Mouse (Mus musculus) adrenal gland, postnatal 4 days (tissue): ENCODE measurements around the gene Naif1. TPM values are rescaled to one million over a fixed set of nuclear protein-coding genes. Genes with fewer than 3 reads are reported as not detected.

ENCODE experiments used
- DNase-seq, 2 experiments: peaks; one replicate each; pipeline ENCODE4 v3.0.0; 2021 to 2022; ENCODE audit warnings: low spot score in 2 of 2, mixed read lengths in 2 of 2
- total RNA-seq, 2 experiments: library from RNA; stranded (reverse); gene quantifications; 2 replicates each; pipeline ENCODE4 v1.2.3; 2021

Naif1 gene
- total RNA-seq, 2 experiments from 2014 or later: 4.1 to 4.2 TPM

DNA sequence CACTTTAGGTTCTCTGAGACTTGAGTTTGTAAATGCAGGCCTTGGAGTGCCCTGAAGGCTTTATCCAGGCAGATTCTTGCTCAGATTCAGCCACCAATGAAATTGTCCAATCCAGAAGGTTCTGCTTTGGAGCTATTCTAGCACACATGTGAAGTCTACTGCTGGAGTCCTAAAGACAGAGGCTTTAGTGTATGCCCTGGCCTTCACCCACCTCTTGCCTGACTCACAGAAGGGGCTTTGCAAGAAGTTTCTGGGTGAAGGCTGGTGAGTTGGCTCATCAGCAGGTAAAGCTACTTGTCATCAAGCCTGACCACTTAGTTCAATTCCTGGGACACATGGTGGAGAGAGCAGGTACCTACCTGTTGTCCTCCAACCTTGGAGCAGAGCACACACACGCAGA lies 24.1 kb upstream of the Naif1 start:
- no peak for DNase-seq

DNA sequence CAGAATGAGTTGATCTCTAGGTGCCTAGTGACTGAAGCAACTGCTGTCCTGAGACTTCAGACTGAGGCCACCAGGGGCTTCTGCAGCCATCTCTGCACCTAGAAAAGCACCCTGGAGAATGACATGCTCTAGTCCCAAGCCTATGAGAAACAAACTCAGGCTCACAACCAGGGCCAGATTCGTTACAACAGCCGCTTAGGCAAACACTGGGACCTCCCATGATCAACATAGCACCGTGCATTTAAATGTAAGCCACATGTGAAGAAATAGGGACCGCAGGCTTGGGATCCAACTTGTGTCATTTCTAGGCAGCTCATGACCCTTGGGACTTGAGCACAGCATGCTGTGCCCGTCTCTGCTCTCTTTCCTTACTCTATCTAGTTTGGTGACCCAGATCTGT lies 22.5 kb upstream of the Naif1 start:
- no peak for DNase-seq

DNA sequence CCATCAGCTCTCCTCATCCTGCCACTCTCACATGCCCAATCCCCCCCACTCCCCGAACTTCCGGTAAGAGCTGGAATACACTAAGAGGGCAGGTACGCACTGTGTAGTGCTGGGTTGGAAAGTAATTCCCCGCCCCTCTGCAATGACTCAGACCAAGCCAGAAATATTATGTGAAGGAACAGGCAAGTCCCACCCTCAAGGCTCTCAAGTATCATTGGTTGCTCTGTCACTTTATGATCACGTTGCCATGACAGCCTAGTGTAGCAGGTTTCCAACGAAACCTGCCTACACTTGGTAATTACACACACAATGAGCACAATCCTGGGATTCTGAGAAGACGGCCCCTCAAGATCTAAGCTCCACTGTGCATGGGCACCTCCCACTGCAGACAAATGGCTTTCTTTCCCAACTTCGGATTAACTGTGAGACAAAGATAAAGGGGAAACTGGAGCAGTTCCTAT lies 22.0 kb upstream of the Naif1 start:
- no peak for DNase-seq

DNA sequence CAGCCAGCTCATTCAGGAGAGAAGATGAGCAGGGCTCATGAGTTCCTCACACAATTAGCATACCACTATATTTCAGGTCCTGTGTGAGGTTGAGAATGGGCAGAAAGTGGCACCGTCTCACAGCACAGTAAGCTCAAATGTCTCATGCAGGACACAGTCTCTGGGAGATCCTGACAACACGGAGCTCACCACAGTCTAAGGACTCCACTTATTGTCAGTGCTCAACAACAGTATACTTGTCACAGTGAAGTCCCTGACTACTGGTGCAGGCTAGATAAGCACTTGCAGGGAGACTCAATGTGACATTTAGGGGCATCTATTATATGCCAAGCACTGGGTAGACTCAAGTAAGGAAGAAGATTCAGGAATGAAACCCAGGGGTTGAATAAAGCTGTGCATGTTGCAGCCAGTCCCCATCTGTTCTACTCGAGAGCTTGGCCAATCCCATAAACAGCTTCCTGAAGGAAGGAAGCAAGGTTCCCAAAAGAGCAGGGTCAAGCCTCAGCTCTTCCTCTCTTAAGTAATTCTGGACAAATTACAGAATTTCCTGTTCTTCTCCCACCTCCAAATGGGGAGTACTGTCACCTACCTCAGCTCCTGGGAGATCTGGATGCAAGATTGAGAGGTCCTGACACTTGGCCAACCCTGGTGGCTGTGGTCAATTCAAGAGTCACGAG lies 20.9 kb upstream of the Naif1 start:
- no peak for DNase-seq

DNA sequence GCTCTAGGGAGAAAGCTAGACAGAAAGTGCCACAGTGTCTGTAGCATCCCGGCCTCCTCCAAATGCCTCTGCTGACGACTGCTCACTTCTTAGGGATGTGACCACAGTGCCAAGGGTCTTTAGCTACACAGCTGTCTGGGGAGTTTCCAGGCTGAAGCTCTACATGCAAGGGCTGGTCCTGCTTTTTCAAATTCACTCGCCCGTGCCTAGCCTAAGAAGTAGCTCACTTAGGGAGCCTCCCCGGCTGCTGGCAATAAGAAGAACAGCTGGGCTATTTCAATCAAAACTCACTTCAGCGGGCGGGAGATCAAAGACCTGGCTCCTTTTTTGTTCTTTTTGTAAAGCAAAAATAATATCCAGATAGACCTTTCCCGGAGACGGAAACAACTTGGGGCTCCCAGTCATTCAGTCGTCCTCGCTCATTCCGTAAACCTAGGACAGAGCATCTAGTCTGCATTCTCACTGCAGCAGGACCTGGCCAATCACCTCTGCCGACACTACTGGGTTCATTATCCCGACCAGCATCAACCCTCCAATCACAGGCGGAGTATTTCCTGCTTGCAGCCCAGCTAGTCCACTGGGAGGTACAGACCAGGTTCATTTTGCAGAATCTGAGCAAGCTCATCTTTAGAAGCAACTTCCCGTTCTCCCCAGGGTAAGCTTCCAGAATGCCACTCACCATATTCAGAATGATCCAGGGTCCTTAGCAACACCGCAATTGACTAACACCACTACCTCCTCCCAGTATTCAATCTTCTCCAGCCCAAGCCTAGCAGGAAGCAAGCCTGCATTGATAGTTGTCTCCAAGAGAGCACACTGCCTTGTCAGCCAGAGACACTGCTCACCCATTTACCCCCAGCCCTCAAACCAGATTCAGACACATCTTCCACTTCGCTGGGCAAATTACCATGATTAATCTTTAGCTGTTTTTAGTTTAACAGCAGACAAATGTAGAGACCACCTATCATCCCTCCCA lies 19.3 kb upstream of the Naif1 start:
- peak in 1 of 2 experiments; percentile 56 for DNase-seq

DNA sequence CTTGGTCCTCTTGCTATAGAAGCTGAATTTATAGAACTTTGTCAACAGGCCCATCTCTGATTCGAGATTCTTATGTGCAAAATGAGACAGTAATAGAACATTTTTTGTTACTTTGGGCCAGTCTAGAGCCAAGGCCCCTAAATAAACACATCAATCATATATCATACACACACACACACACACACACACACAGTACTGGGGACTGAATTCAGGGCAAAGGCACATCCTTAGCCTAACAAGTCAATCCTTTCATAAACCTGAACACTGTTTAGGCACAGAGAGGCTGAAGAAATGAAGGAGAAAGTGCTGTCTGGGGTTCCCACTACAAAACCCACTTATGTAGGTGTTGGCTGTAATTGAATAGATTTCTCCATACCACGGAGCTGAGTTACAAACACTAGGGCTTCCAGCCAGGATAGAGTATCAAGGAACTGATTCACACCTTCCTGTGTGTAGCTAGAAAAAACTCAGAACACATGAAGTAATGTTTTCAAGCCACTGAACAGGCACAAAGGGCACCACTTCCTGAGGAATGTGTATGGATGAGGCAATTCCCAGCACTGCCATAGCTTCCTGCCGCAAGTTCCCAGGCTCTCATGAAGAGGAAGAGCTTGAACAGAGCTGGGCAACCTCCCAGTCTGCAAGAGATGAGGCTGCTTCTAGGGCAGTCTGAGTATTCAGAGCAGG lies 13.4 kb upstream of the Naif1 start:
- no peak for DNase-seq

DNA sequence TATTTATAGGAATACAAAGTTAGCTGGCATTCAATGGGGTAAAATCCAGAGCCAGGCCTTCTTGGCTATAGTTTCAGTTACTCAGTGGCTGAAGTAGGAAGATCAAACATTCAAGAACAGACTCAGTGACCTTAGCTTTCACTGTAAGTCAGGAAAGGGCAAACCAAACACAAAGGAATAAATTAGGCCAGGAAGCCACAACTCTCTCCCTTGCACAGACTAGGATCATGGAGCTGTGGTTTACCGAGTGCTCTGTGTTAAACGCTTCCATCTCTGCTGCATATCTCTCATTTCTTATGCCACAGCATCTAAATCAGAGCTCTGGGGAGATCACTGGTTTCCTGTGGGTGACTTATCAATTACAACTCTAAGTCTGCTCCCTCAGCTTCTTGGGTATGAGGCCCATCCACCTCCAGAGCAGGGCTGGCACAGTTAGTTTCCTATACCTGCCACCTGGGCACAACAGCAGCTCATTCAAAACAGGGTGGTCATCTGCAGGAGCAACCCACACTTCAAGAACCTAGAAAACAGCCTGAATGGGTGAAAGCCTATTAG lies 12.6 kb upstream of the Naif1 start:
- DNase-seq: no peak

DNA sequence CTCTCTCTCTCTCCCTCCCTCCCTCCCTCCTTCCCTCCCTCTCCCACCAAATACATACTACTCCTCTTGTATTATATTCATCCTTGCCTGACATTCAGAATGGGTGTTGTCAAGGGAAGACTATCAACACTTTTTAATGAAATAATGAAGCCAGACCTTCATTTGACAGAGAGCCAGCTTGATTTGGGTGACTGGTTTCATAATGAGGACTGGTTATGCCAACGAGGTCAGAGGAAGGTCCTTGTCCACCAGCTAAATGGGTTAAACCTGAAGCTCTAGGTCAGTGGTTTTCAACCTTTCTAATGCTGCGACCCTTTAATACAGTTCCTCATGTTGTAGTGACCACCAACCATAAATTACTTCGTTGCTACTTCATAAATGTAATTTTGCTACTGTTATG lies 11.5 kb upstream of the Naif1 start:
- DNase-seq: no peak

DNA sequence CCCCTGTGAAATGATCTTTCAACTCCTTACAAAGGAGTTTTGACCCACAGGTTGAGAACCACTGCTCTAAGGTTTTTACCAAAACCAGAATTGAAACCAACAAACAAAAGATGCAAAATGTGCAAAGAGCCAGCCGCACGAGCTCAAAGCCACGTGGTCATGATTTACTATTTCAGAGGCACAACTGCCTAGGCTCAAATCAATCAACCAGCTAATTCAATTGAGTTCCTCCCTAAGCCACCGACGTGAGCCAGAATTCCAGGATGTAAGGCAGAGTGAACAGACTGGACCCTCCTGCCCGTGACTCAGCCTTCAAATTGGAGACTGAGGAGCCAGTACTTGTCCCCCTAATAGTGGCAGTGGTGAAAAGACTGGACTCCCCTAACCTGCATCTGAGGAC lies 11.1 kb upstream of the Naif1 start:
- no peak for DNase-seq

DNA sequence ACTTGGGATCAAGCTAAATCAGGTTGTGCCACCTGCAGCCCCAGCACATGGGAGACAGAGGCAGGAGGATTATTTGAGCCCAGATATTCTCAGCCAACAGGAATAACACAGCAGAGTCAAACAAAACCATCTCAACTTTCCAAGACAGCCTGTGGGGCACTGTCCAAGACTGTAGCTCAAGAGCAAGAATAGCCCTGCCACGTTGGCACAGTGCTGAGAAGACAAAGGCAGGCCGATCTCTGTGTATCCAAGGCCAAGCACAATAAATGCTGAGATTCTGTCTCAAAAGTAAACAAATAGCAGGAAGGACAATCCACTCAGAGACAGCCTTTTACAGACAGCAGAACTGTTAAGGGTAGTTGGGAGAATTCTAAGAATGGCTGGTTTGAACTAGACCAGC lies 10.1 kb upstream of the Naif1 start:
- no peak for DNase-seq

DNA sequence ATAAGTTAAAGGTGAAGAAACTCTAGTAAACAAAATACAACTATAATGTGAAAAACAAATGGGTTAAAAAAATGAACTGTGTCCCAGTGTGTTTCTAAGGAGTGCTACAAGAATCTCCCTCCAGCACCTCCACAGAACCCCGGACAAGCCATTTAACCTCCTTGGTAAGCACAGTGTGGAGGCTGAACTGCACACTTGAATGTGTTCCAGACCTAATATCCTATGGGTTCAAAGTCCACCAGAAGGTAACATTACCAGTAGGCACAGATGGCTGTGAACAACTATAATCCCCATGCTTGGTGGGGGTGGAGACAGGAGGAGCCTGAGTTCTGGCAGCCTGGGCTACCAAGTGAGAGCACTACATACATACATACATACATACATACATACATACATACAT lies 9.6 kb upstream of the Naif1 start:
- no peak for DNase-seq

DNA sequence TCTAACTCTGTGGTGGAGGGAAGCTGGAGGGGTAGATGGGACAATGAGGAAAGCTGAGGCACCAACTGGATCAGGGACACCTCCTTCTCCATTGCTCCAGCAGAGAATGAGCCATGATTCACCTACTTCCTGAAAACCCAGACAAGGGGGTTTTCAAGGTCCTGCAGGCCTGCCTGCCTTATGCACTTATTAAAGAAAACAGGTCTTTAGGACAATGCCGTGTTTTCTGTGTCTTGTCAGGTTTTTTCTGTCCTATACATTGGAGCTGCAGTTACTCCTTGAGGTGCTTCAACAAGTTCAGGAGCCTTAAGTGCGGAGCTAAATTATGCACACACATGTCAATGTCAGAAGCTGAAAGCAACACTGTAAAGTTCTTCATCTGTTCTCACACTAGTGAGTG lies 8.7 kb upstream of the Naif1 start:
- DNase-seq: no peak

DNA sequence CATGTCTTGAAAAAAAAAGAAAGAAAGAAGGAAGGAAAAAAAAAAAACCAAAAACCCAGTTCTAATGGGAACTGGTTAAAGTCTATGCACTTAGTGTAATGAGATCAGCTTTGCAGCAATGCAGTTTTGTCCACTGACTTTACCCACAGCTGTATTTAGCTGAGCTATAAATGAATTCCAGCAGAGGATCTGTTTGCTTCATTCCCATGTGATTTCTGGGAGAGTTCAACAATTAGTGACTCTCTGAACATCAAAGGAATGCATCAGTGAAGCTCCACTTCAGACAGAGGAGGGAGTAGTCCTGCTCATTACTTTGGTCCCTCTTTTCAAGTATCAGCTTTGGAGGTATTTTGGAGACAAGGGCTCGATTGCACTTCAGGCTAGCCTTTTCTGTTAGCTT lies 4.7 kb upstream of the Naif1 start:
- no peak for DNase-seq

DNA sequence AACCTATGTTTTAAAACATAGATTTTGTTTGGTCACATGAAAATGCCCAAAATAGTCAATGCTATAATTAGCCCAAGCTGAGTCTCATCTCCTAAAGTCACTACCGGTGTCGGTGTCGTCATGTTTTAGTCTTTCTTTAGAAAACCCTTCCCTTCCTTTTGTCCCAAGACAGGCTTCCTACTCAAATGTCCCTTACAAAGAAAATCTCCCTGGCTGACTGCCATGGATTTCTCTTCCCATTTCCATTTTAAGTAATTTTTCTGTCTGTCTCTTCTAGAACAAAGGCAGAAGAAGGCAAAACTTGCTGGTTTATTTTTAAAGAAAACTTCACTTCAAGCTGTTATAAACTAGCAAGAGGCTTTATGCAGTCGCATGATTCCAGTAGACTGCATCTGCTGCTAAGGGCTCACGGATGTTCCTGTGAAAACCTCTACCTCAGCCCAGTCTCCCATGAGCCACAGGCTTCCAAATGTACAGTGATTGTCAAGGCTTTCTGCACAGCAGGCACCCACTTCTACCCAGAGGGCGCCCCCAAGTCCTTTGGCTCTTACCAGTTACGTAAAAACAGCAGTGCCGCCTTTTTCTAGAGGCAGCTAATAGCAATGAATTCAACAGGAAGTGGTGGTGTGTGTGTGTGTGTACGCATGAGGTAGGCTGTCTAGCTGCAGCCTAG lies 2.9 kb upstream of the Naif1 start:
- no peak for DNase-seq

DNA sequence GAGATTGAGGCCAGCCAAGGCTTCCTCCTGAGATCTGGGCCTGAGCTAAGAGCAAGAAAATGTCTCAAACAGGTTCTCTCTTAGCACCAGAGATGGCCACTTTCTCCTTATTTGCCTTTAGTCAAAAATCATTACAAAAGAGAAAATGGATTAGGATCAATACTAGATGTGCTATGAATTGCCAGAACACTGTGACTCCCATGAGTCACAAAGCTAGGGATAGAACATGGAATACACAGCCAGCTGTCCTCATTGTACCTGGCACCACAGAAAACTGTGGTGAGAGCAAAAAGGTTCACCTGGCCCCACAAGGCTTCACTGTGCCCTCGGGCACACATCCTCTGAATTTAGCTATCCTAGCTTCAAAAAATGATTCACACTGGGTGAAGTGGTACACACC lies 1.8 kb upstream of the Naif1 start:
- no peak for DNase-seq

DNA sequence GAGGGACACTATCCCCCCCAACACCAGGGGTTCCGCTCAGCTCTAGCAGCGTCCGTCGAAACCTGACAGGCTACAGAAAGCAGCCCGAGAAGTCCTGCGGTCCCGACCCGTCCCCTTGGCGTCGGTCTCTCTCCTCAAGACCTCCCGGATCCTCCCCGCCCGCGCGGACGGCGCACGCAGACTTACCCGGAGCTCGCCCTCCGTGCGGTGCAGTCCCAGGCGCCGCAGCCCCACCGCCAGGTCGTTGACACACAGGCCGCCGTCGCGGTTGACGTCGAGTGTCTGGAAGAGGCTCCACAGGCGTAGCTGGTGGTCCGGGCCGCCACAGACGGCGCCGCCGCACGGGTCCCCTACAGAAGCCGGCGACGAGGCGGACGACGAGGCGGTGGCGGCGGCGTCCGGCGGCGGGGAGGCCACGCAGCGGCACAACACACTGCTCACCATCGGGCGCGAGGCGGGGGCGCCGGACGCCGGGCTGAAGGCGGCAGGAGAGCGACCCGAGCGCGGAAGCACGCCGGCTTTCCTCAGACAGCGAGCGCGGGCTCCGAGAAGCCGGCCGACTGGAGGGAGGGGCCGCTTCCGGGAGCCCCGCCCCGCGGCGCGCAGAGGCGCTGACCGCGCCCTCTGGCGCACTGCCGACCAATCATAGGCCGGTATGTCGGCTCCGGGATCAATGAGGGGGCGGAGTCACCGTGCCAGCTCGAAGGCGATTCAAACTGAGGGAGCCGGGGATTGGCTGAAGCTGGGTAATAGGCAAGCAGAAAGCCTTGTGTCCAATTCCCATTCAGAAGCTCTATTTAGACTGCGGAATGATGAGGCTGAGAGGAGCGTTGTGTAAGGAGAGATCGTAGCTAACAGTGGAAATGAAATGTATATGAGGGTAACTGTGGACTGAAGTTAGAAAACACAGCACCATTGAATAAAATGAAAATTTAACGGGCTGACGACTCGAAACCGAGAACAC lies 906 bp downstream of the Naif1 start, which contains the start of gene Slc25a25:
Gene Slc25a25 (minus strand): TSS at position 565 of the 964 bp plus-strand sequence.
- DNase-seq: peak; percentile 89 to 93

DNA sequence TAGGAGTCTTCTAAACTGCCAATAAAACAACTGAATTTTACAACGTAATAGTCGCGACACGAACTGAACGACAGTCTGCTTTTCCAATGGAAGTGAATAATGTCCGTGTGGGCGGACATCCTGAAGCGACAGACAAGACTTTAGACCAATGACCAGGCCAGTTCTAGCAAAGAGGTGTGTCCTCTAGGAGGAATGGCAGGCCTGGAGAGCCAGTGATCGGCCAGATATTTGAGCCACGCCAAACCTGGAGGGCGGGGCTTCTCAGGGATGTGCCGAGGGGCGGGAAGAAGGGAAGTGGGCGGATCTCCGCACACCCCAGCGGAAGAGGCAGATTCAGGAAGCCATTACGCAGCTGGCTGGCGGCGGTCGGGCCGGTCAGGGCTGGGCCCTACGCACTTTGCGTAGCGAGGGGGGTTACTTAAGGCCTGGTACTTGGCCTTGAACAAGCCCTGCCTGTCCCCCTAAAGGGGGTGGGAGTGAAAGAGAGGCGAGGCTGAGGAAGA lies 1.7 kb downstream of the Naif1 start:
- DNase-seq: peak; percentile 90 to 97

DNA sequence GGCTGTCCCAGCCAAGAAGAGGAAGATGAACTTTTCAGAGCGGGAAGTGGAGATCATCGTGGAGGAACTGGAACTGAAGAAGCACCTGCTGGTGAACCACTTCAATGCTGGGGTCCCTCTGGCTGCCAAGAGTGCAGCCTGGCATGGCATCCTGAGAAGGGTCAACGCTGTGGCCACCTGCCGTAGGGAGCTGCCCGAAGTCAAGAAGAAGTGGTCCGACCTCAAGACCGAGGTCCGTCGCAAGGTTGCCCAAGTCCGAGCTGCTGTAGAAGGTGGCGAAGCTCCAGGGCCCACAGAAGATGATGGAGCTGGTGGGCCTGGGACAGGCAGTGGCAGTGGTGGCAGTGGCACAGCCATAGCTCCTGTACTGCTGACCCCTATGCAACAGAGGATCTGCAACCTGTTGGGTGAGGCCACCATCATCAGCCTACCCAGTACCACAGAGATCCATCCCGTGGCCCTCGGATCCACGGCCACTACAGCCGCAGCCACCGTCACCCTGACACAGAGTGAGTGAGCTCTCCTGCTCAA lies 2.2 kb downstream of the Naif1 start:
- DNase-seq: no peak

DNA sequence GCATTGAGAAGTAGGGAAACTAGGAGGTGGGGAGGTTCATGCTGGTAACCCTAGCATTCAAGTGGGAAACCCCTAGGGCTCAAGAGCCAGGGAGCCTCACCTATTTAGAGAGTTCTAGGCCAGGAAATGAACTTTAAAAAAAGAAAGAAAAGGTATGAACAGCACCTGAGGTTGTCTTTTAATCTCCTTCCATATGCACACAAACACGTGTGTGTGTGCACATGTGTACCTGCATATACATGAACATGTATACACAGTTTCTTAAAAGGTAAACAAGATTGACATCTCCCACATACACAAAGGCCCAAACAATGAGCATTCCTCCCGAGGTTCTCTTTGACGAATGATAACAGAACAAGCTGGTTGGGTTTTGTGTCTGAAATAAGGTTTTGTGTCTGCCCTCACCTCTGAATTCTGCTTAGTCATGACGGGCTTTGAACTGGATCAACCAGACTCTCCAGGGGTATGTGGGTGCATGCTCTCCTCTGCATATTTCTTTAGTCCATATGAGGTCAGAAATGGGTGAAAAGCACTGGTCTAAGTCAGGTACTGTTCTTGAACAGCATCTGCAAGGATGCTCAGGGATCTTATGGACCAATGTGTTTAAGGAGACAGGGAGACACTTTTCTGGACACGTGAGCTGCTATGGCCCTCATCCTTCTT lies 3.5 kb downstream of the Naif1 start:
- no peak for DNase-seq
